In the genomic region with DNA sequence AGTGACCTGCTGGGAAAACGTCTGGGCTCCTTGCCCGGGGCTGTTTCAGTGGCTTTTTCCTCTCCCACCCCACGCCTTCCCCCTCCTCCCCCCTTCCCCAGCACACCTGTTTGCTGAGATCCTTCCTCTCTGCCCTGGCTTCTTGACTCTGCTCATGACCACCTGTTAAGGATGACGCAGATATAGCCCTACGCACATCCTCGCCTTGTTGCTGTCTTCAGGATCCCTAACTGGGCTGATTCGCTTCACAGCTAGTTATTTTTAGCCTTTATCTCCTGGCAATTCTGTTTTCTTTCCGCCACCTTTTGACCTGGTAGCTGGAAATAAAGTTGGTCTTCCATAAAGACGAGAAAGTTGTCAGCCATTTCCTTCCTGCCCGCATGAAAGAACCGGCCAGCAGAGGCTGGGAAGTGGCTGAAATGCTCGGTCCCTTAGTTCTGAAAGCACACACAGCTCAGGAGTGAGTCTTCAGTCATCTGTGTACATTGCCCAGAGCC, we compare ENCODE assay signal across 14 mouse cellular contexts.
DNase-seq lines count a peak whose midpoint lies in the region; ATAC-seq and TF ChIP-seq lines count a peak whose summit lies in the region.
"Had no signal": no experiment of that assay in that cellular context is flagged by ENCODE, and none has a peak within 500 bp of the region (broad histone marks: within the 10 kb centered on the region; RNA-seq: fewer than 3 reads in every experiment).

No protein-coding gene starts in this region.

- H3K27me3 ChIP-seq in heart, postnatal 0 days (ENCODE audit: control insufficient read depth, insufficient read depth, low read length): no peaks in the 10 kb centered on the region
- H3K27me3 ChIP-seq: forebrain, embryonic 15.5 days had no signal

- TF ChIP-seq EP300 in heart, postnatal 0 days (IDR thresholded peaks at IDR 0.05; ENCODE audit: low read depth): no peak

- peak overlapping the region; percentile 38 for H3K4me2 ChIP-seq in heart, postnatal 0 days (ENCODE audit: low read depth, low read length)
- H3K4me2 ChIP-seq: forebrain, embryonic 15.5 days had no signal

- no peak overlapping the region for H3K4me3 ChIP-seq in heart, postnatal 0 days (ENCODE audit: low read depth, low read length)
- H3K4me3 ChIP-seq: forebrain, embryonic 15.5 days had no signal

- WGBS in heart, postnatal 0 days: 25% methylated on average over 12 of the region's 12 CpGs

- H3K36me3 ChIP-seq in heart, postnatal 0 days (replicated peaks; ENCODE audit: control insufficient read depth, insufficient read depth, low read length): no peaks in the 10 kb centered on the region
- H3K36me3 ChIP-seq: forebrain, embryonic 15.5 days had no signal

- peak; percentile 12 for DNase-seq in gastrocnemius, postnatal 14 days
- no peak for DNase-seq in gastrocnemius, postnatal 10 days
- DNase-seq in adrenal gland, postnatal 25 days: peak; percentile 16
- no peak for DNase-seq in heart, postnatal 0 days (ENCODE audit: low spot score)
- DNase-seq in kidney, postnatal 14 days: peak; percentile 69
- no peak for DNase-seq in right cerebral cortex, adult 18-20 months
- no peak for DNase-seq in spleen, postnatal 4 days (ENCODE audit: low spot score in 2 of 2)
- no peak for DNase-seq in frontal cortex, postnatal 25 days (ENCODE audit: low spot score in 2 of 2)
- DNase-seq: gastrocnemius, postnatal 36 days; left cerebral cortex, postnatal 4 days; lung, adult 18-20 months; retina, postnatal 1 day had no signal

- 0 out of 2 replicates have a peak, but pooled peaks cover 10% of the 10 kb centered on the region for H3K4me1 ChIP-seq in heart, postnatal 0 days (ENCODE audit: control insufficient read depth, insufficient read depth)
- H3K4me1 ChIP-seq: forebrain, embryonic 15.5 days had no signal

- no peak for TF ChIP-seq CTCF in heart, postnatal 0 days (IDR thresholded peaks at IDR 0.05; ENCODE audit: low read depth)

- H3K9ac ChIP-seq in heart, postnatal 0 days (replicated peaks; ENCODE audit: low read depth, low read length): no peak overlapping the region
- H3K9ac ChIP-seq: forebrain, embryonic 15.5 days had no signal

- no peak overlapping the region for H3K27ac ChIP-seq in heart, postnatal 0 days (ENCODE audit: low read depth)
- H3K27ac ChIP-seq: forebrain, embryonic 15.5 days had no signal

- H3K9me3 ChIP-seq in heart, postnatal 0 days (replicated peaks; ENCODE audit: control insufficient read depth, low read length): no peaks in the 10 kb centered on the region
- H3K9me3 ChIP-seq: forebrain, embryonic 15.5 days had no signal

- intact Hi-C loops in gastrocnemius, postnatal 14 days (cut with DNase I; ENCODE audit: low total_unique reads): no loop called here

- peak; percentile 41; the same call in 1 of the 2 replicates for ATAC-seq in heart, postnatal 0 days (ENCODE audit: insufficient read depth, low read depth)
- ATAC-seq: activated CD4-positive, CD25-positive, alpha-beta regulatory T cell, adult 4 months; forebrain, embryonic 15.5 days had no signal

Comparison
In these comparisons a context has a peak if more than half of its experiments do, and no peak if none do; other contexts are left out.
1. DNase-seq: peak in gastrocnemius, postnatal 14 days (single experiment), adrenal gland, postnatal 25 days (single experiment) and kidney, postnatal 14 days (single experiment); none in gastrocnemius, postnatal 10 days (single experiment), heart, postnatal 0 days (single experiment), right cerebral cortex, adult 18-20 months (single experiment), spleen, postnatal 4 days (0 of 2) and frontal cortex, postnatal 25 days (0 of 2).